Mouse (Mus musculus): ENCODE results near the gene Olfr1282. TPM values are rescaled to one million over a fixed set of nuclear protein-coding genes. Genes with fewer than 3 reads are reported as not detected.

Gene Olfr1282
- not detected for polyA plus RNA-seq (2014; fragmentation: Illumina TruSeq; extraction: RNeasy Lipid Tissue Mini Kit (QIAGEN cat#74804); ENCODE audit: insufficient read depth, low read depth, low replicate concordance)

DNA sequence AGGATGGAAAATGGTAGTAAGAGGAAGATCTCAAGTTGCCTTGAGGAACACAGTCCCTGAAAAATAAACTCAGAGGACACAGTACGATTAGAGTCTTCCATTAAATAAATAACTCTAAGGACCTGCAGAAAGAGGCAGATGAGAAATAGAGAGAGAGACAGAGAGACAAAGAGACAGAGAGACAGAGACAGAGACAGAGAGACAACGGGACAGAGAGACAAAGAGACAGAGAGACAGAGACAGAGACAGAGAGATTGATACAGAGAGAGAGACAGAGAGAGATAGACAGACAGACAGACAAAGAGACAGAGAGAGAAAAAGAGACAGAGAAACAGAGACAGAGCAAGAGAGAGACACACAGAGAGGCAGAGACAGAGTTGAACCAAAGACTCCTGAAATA, at the start of gene Olfr1282:
Gene Olfr1282, minus strand, starts transcription at position 101 of the 400 bp plus-strand sequence.

DNA sequence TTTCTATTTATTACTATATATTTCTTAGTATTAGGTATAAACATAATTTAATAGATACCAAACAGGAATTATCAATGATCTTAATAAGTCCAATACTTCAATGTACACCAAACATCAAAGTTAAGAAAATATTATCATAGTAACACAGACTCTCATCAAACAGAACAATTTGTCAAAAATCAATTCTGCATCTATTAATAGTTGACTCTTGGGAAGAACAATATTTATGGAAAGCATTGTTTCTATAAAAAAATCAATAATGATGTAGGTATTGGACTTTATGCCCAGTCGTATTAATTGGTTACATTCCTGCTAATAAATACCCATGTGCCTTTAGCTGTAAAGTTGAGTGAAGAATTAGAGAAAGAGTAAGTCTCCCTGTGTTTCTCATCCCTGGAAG, 39.3 kb upstream of the Olfr1282 start, which contains the start of gene Olfr1284:
Gene Olfr1284, plus strand, starts transcription at position 301 of the 400 bp plus-strand sequence.

DNA sequence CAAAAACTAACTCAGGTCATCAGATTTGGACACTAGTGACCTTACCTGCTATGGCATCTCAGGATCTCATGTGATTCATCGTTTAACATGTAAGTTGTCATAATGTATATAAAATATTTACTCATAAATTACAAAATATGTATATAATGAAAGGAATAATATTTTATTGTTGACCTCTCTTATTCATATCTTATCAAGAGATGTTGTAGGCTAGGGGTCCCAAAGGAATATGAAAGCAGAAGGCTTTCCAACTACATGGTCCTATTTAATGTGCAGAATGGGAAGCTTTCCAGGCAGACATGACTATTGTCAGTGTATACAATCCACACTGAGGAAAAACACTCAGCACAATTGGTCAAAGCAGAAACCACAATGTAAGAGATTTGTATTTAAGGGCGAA, 30.6 kb upstream of the Olfr1282 start, which contains the start of gene Olfr1283:
Gene Olfr1283, plus strand, starts transcription at position 301 of the 400 bp plus-strand sequence.

DNA sequence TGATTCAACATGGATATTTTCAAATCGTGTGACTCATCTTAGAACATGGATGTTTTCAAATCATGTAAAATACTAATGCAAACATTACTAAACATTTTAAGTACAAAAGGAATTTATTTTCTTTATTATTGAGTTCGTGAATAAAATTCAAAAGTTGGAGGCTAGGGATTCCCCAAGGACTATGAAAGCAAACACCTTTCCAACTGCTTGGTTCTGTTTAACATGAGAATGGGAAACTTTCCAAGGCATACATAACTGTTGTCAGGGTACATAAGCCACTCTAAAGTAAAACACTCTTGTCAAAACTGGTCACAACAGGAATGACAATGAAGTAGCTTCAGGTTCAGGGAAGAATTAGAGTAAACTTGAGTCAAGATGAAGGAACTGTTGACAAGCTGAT, 9.7 kb downstream of the Olfr1282 start, which contains the start of gene Olfr1281:
Gene Olfr1281, plus strand, starts transcription at position 301 of the 400 bp plus-strand sequence.

DNA sequence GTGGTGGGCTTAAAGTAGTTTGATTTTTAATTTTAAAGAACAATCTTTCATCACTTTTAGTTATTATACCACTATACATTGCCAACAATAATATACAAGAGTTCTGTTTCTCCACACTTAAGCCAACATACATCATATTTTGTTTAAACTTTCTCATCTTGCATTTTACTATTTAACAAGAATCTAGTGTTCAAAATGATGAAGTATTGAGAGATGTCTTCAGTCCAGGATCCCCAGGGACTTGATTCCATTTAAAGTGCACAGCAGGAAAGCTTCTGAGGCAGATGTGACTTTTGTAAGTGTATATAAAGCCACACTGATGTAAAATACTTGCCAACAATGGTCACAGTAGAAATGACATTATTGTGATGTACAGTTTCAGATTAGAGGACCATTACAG, 22.2 kb downstream of the Olfr1282 start, which contains the start of gene Olfr1280:
Gene Olfr1280, plus strand, starts transcription at position 301 of the 400 bp plus-strand sequence.

DNA sequence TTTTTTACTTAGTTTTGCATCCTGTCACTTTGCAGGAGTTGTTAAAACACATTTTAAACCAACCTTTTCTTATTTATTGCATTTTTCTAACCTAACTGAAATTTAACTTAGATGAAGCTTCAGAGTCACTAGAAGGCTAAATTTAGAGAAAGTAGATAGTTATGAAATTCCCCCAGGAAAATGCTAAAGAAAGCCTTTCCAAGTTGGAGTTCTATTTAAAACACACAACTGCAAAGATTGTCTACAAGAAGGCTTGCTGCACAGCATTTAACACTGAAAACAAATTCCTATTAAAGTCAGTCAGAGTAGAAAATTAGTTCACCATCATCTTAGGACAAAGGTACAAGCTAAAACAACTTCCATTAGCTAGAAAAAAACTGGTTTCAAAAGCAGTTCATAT, 35.5 kb downstream of the Olfr1282 start, which contains the start of gene Olfr1279:
Gene Olfr1279, plus strand, starts transcription at position 262 of the 400 bp plus-strand sequence.

DNA sequence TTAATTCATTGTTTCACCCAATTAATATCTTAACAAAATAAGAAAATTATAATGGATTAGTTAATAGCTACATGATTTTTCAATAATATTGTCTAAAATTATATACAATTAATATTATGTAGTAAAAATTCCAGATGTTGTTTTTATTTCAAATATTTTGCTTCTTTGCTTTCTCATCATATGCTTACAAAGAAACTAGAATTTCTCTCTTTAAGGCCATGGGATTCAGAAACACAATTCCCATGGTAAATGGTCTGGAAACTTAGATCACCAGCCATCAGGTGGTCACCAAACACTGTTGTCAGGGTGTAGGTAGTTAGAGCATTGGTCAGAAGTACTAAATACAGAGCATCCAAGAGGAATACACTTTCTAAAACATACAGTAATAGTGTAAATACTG, 46.0 kb downstream of the Olfr1282 start, which contains the start of gene Olfr1278:
Gene Olfr1278, plus strand, starts transcription at position 301 of the 400 bp plus-strand sequence.

Other genes with a start within 250 kb of the Olfr1282 start
- gene Gm13941, start 230.1 kb downstream of the Olfr1282 start, polyA plus RNA-seq (2014; fragmentation: Illumina TruSeq; extraction: RNeasy Lipid Tissue Mini Kit (QIAGEN cat#74804); ENCODE audit: insufficient read depth, low read depth, low replicate concordance) = not detected
- not detected for gene Gm15130, start 183.1 kb downstream of the Olfr1282 start, polyA plus RNA-seq (2014; fragmentation: Illumina TruSeq; extraction: RNeasy Lipid Tissue Mini Kit (QIAGEN cat#74804); ENCODE audit: insufficient read depth, low read depth, low replicate concordance)
- not detected for gene 4930430A15Rik, start 106.5 kb downstream of the Olfr1282 start, polyA plus RNA-seq (2014; fragmentation: Illumina TruSeq; extraction: RNeasy Lipid Tissue Mini Kit (QIAGEN cat#74804); ENCODE audit: insufficient read depth, low read depth, low replicate concordance)
- gene Olfr1275, start 100.8 kb downstream of the Olfr1282 start, polyA plus RNA-seq (2014; fragmentation: Illumina TruSeq; extraction: RNeasy Lipid Tissue Mini Kit (QIAGEN cat#74804); ENCODE audit: insufficient read depth, low read depth, low replicate concordance) = not detected
- gene Olfr1276, start 81.6 kb downstream of the Olfr1282 start, polyA plus RNA-seq (2014; fragmentation: Illumina TruSeq; extraction: RNeasy Lipid Tissue Mini Kit (QIAGEN cat#74804); ENCODE audit: insufficient read depth, low read depth, low replicate concordance) = not detected
- gene Olfr1277, start 62.0 kb downstream of the Olfr1282 start, polyA plus RNA-seq (2014; fragmentation: Illumina TruSeq; extraction: RNeasy Lipid Tissue Mini Kit (QIAGEN cat#74804); ENCODE audit: insufficient read depth, low read depth, low replicate concordance) = not detected
- gene Olfr1278, start 45.9 kb downstream of the Olfr1282 start, polyA plus RNA-seq (2014; fragmentation: Illumina TruSeq; extraction: RNeasy Lipid Tissue Mini Kit (QIAGEN cat#74804); ENCODE audit: insufficient read depth, low read depth, low replicate concordance) = not detected
- gene Olfr1279, start 35.4 kb downstream of the Olfr1282 start, polyA plus RNA-seq (2014; fragmentation: Illumina TruSeq; extraction: RNeasy Lipid Tissue Mini Kit (QIAGEN cat#74804); ENCODE audit: insufficient read depth, low read depth, low replicate concordance) = not detected
- not detected for gene Olfr1280, start 22.1 kb downstream of the Olfr1282 start, polyA plus RNA-seq (2014; fragmentation: Illumina TruSeq; extraction: RNeasy Lipid Tissue Mini Kit (QIAGEN cat#74804); ENCODE audit: insufficient read depth, low read depth, low replicate concordance)
- not detected for gene Olfr1281, start 9.6 kb downstream of the Olfr1282 start, polyA plus RNA-seq (2014; fragmentation: Illumina TruSeq; extraction: RNeasy Lipid Tissue Mini Kit (QIAGEN cat#74804); ENCODE audit: insufficient read depth, low read depth, low replicate concordance)
- not detected for gene Olfr1283, start 30.7 kb upstream of the Olfr1282 start, polyA plus RNA-seq (2014; fragmentation: Illumina TruSeq; extraction: RNeasy Lipid Tissue Mini Kit (QIAGEN cat#74804); ENCODE audit: insufficient read depth, low read depth, low replicate concordance)
- gene Olfr1284, start 39.4 kb upstream of the Olfr1282 start, polyA plus RNA-seq (2014; fragmentation: Illumina TruSeq; extraction: RNeasy Lipid Tissue Mini Kit (QIAGEN cat#74804); ENCODE audit: insufficient read depth, low read depth, low replicate concordance) = not detected
- gene Olfr1286, start 87.0 kb upstream of the Olfr1282 start, polyA plus RNA-seq (2014; fragmentation: Illumina TruSeq; extraction: RNeasy Lipid Tissue Mini Kit (QIAGEN cat#74804); ENCODE audit: insufficient read depth, low read depth, low replicate concordance) = not detected
- not detected for gene Olfr1287, start 113.1 kb upstream of the Olfr1282 start, polyA plus RNA-seq (2014; fragmentation: Illumina TruSeq; extraction: RNeasy Lipid Tissue Mini Kit (QIAGEN cat#74804); ENCODE audit: insufficient read depth, low read depth, low replicate concordance)
- not detected for gene Olfr1288, start 138.0 kb upstream of the Olfr1282 start, polyA plus RNA-seq (2014; fragmentation: Illumina TruSeq; extraction: RNeasy Lipid Tissue Mini Kit (QIAGEN cat#74804); ENCODE audit: insufficient read depth, low read depth, low replicate concordance)
- not detected for gene Olfr1289, start 144.7 kb upstream of the Olfr1282 start, polyA plus RNA-seq (2014; fragmentation: Illumina TruSeq; extraction: RNeasy Lipid Tissue Mini Kit (QIAGEN cat#74804); ENCODE audit: insufficient read depth, low read depth, low replicate concordance)
- gene Olfr1290, start 157.8 kb upstream of the Olfr1282 start, polyA plus RNA-seq (2014; fragmentation: Illumina TruSeq; extraction: RNeasy Lipid Tissue Mini Kit (QIAGEN cat#74804); ENCODE audit: insufficient read depth, low read depth, low replicate concordance) = not detected
- not detected for gene Olfr1291-ps1, start 161.1 kb upstream of the Olfr1282 start, polyA plus RNA-seq (2014; fragmentation: Illumina TruSeq; extraction: RNeasy Lipid Tissue Mini Kit (QIAGEN cat#74804); ENCODE audit: insufficient read depth, low read depth, low replicate concordance)
- not detected for gene Olfr1293-ps, start 189.1 kb upstream of the Olfr1282 start, polyA plus RNA-seq (2014; fragmentation: Illumina TruSeq; extraction: RNeasy Lipid Tissue Mini Kit (QIAGEN cat#74804); ENCODE audit: insufficient read depth, low read depth, low replicate concordance)
- gene Olfr1294, start 204.2 kb upstream of the Olfr1282 start, polyA plus RNA-seq (2014; fragmentation: Illumina TruSeq; extraction: RNeasy Lipid Tissue Mini Kit (QIAGEN cat#74804); ENCODE audit: insufficient read depth, low read depth, low replicate concordance) = not detected
- gene Olfr1295, start 233.6 kb upstream of the Olfr1282 start, polyA plus RNA-seq (2014; fragmentation: Illumina TruSeq; extraction: RNeasy Lipid Tissue Mini Kit (QIAGEN cat#74804); ENCODE audit: insufficient read depth, low read depth, low replicate concordance) = not detected

Measured in lung, adult 10 weeks (tissue).